Mouse (Mus musculus) liver, postnatal 0 days (tissue): ENCODE results near the gene Zfp865. TPM values are rescaled to one million over a fixed set of nuclear protein-coding genes. Genes with fewer than 3 reads are reported as not detected.

ENCODE experiments used
- ATAC-seq: fragments of 200-750 bp; cut with Nextera tagmentation; 2 replicates; pipeline ENCODE4 v1.8.0; 2017; ENCODE audit warnings: mild to moderate bottlenecking, moderate library complexity
- DNase-seq: peaks from one replicate; pipeline ENCODE4 v3.0.0-alpha.2; 2016
- H3K27ac ChIP-seq: fragments of 300-500 bp; sonication (generic); 2 replicates; pipeline ENCODE4 v1.5.1; 2014; ENCODE audit warnings: antibody characterized with exemption, moderate library complexity, mild to moderate bottlenecking, low read depth
- H3K27me3 ChIP-seq: fragments of 300-500 bp; sonication (generic); 2 replicates; pipeline ENCODE4 v1.6.1; 2014; ENCODE audit warnings: low read length, control low read depth, mixed read lengths; ENCODE audit not compliant: insufficient read depth
- H3K36me3 ChIP-seq: fragments of 300-500 bp; sonication (generic); replicated peaks from 2 replicates; pipeline ENCODE4 v1.6.1; 2014; ENCODE audit warnings: mild to moderate bottlenecking, control low read depth, low read length, moderate library complexity, mixed read lengths; ENCODE audit not compliant: insufficient read depth
- H3K4me1 ChIP-seq: fragments of 300-500 bp; sonication (generic); 2 replicates; pipeline ENCODE4 v1.6.1; 2014; ENCODE audit warnings: antibody characterized with exemption, mild to moderate bottlenecking, control low read depth; ENCODE audit not compliant: insufficient read depth
- H3K4me2 ChIP-seq: fragments of 300-500 bp; sonication (generic); 2 replicates; pipeline ENCODE4 v1.6.1; 2014; ENCODE audit warnings: low read depth, mild to moderate bottlenecking, low read length, moderate library complexity, mixed read lengths
- H3K4me3 ChIP-seq: fragments of 300-500 bp; sonication (generic); 2 replicates; pipeline ENCODE4 v1.5.1; 2014; ENCODE audit warnings: low read depth, low read length
- H3K9ac ChIP-seq: fragments of 300-500 bp; sonication (generic); replicated peaks from 2 replicates; pipeline ENCODE4 v1.6.1; 2014; ENCODE audit warnings: mild to moderate bottlenecking, moderate library complexity
- H3K9me3 ChIP-seq: fragments of 300-500 bp; sonication (generic); 2 replicates; pipeline ENCODE4 v1.6.1; 2016; ENCODE audit warnings: mild to moderate bottlenecking, control low read depth, low read length, mixed read lengths
- CTCF ChIP-seq: sonication (generic); IDR thresholded peaks from 2 replicates; pipeline ENCODE4 v1.5.1; 2016; ENCODE audit warnings: antibody characterized with exemption, low read depth
- EP300 ChIP-seq: IDR thresholded peaks from 2 replicates; pipeline ENCODE4 v1.6.1; 2016; ENCODE audit warnings: antibody characterized with exemption, low read depth, mild to moderate bottlenecking
- WGBS: fragments of 180-500 bp; shearing (Covaris S2); extraction: QIAGEN DNeasy Blood & Tissue Kit; methylation state at CpG from one replicate; pipeline ENCODE4 v1.1.7; 2014; ENCODE audit not compliant: insufficient replicate concordance; 5-methylcytosine and 5-hydroxymethylcytosine counted together
- polyA plus RNA-seq: library from polyadenylated mRNA; unstranded; fragments of >200 nt; fragmentation: Nextera tagmentation; extraction: Ambion mirVana; gene quantifications from 2 replicates; pipeline ENCODE4 v1.2.1, GENCODE M21; 2015

The Zfp865 gene
- polyA plus RNA-seq, 1 experiment from 2014 or later = 1.3 TPM

DNA sequence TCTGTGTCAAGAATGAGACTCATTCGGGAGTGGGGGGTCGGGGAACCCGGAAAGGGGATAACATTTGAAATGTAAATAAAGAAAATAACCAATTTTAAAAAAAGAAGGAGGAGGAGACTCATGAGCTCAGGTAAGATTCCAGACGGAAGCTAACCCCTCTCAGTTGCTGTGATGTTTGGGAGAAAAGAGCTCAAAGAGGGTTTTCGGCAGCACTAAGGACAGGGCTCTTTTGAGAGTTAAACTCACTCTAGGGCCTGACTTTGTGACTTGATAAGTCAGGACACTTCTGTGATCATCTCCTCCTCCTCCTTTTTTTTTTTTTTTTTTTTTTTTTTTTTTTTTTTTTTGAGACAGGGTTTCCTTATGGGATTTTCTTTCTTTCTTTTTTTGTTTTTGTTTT is 18.8 kb downstream of the Zfp865 start:
- Histone ChIP-seq H3K4me2 (peak overlapping the region; percentile 69), H3K9ac (peak overlapping the region; percentile 68), H3K27ac (peak overlapping the region; percentile 94; the same call in 1 of the 2 replicates), H3K27me3 (no peaks in the 10 kb centered on the region), H3K4me1 (peaks cover 14% of the 10 kb centered on the region), H3K4me3 (peak overlapping the region; percentile 67), H3K36me3 (no peaks in the 10 kb centered on the region; the same call in 1 of the 2 replicates), H3K9me3 (no peaks in the 10 kb centered on the region)
- ATAC-seq (no peak), DNase-seq (no peak)
- TF ChIP-seq EP300 (no peak), CTCF (no peak)
- 26% methylated on average over 5 of the region's 5 CpGs for WGBS

DNA sequence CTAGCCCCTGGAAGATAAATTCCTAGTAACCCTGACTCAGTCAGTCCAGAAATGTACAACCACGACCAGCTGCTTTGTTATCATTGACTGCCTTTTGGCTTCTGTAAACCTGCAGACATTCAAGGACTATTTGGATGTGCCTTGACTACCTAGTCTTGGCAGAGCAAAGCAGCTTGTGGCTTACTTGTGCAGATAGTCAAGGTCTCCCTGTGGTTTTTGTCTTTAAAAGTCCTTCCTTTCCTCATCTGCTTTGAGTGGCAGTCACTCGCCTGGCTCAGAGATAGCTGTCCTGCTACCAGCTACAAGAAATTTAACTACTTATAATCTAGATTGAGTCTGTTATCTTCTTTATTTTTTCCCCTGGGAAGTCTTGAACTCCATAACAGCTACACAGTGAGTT is 24.8 kb downstream of the Zfp865 start:
- no peaks in the 10 kb centered on the region for H3K27me3 ChIP-seq

DNA sequence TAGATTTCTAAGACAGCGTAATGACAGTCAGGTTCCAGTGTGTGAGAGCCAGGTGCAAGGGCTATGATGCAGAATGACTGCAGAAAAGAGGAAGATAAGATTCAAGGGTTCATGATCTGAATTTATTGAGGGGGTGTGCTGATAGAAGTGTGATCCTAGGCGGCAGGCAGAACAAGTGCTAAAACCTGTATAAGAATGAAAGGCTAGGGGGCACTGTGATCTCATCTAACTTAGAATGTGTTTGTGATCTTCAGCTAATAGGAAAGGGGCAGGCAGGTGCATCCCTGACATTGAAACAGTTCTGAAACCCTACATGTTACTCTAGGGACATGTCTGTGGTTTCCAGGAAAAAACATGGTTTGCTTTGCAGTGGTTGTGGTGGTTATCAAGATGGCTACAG is 25.9 kb downstream of the Zfp865 start:
- H3K27ac ChIP-seq = no peak overlapping the region
- ATAC-seq (no peak), DNase-seq (no peak)
- TF ChIP-seq EP300 (no peak), CTCF (peak; percentile 36; the same call in 1 of the 2 replicates)
- H3K27me3 ChIP-seq = peaks cover 7% of the 10 kb centered on the region; the same call in 1 of the 2 replicates
- no peak overlapping the region for H3K4me3 ChIP-seq
- peaks cover 4% of the 10 kb centered on the region for H3K4me1 ChIP-seq
- no peaks in the 10 kb centered on the region for H3K36me3 ChIP-seq
- no peak overlapping the region for H3K4me2 ChIP-seq
- no peaks in the 10 kb centered on the region for H3K9me3 ChIP-seq
- WGBS = 60% methylated on average over 2 of the region's 2 CpGs
- no peak overlapping the region for H3K9ac ChIP-seq

More for the DNA sequence above, 24.8 kb downstream of the Zfp865 start:
- ATAC-seq = no peak
- TF ChIP-seq EP300 (no peak), CTCF (no peak)
- no peak overlapping the region for H3K4me2 ChIP-seq
- no peak overlapping the region for H3K9ac ChIP-seq
- H3K27ac ChIP-seq = no peak overlapping the region
- DNase-seq = no peak
- no peaks in the 10 kb centered on the region for H3K4me1 ChIP-seq
- H3K4me3 ChIP-seq = no peak overlapping the region
- no peaks in the 10 kb centered on the region for H3K9me3 ChIP-seq
- H3K36me3 ChIP-seq = no peaks in the 10 kb centered on the region
- WGBS = 42% methylated on average over 2 of the region's 2 CpGs

DNA sequence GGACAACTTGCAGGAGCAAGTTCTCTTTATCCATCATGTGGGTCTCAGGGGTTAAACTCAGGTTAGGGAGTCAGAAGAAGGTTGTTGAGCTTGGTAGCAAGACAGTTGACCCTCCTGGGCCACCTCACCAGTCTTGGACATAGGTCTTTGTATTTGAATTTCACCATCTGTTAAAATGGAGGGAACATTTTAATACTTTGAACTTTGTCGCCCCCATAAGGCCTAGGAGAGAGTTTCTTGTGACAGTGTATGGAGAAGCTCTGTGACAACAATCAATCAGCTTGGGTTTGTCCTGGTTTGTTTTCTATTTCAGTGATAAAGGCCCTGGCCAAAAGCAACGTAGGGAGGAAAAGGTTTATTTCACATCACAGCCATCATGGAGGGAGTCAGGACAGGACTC is 27.1 kb downstream of the Zfp865 start:
- Histone ChIP-seq H3K9ac (no peak overlapping the region), H3K36me3 (no peaks in the 10 kb centered on the region), H3K4me2 (no peak overlapping the region), H3K9me3 (no peaks in the 10 kb centered on the region), H3K4me3 (no peak overlapping the region), H3K4me1 (peaks cover 10% of the 10 kb centered on the region), H3K27ac (no peak overlapping the region), H3K27me3 (peaks cover 19% of the 10 kb centered on the region)
- WGBS = 12% methylated on average over 2 of the region's 2 CpGs
- ATAC-seq (no peak), DNase-seq (no peak)
- no peak for TF ChIP-seq EP300
- TF ChIP-seq CTCF = peak; percentile 61

DNA sequence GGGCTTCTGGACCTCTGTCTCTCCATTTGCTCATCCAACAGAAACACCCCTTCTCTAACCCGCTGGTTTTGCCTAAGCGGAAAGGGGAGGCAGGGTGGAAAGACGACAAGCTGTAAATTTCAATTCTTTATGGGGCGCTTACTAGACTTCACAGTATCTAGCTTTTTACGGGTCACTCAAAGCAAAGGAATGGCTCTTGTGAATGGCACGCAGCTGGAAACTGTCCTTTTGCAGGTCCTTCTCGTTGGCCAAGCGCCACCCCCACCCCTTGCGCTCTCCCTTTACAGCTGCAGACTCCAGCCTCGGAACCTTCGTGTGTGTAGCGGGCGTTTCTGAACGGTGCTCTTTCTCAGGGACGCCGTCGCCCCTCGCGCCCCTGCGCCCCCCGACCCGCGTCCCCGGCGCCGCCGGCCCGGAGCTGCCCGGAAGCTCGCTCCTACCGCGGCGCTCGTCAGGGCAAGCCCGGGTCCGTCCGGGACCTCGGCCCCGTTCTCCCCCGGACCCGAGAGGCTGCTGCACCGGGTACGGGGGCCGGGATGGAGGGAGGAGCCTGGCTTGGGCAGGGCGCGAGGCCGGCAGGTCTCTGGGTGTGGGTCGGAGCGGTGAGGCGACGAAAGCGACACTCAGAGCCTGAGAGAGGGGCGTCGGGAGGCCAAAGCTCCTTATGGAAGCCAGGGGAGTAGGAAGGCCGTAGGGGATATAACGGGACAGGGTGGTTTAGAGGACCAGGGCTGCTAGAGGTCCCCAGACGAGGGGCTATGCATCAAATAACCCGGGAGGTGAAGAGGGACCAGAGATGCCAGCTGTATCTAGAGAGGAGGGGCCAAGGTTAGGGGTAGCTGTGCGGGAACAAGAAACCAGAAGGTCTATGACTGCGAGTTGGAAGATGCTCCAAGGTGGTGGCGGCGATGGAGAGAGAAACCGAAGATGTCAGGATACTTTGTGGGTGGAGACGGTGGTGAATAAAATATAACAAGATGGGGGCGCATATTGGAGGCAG is 31.3 kb downstream of the Zfp865 start, which contains the start of gene Zfp580:
TSS of gene Zfp580 (plus strand) at position 346 of the 1,000 bp plus-strand sequence.
- under 1% methylated on average over 65 of the region's 65 CpGs for WGBS
- DNase-seq = peak; percentile 70
- H3K36me3 ChIP-seq = no peaks in the 10 kb centered on the region
- H3K27ac ChIP-seq = peak within 1 kb of the TSS; percentile 51; the same call in 1 of the 2 replicates
- peaks cover 20% of the 10 kb centered on the region for H3K4me1 ChIP-seq
- H3K9me3 ChIP-seq = no peaks in the 10 kb centered on the region
- H3K4me3 ChIP-seq = peak within 1 kb of the TSS; percentile 68
- H3K9ac ChIP-seq = peak within 1 kb of the TSS; percentile 77
- H3K4me2 ChIP-seq = peak within 1 kb of the TSS; percentile 81
- TF ChIP-seq CTCF = no peak
- no peak for TF ChIP-seq EP300
- peak; percentile 88 for ATAC-seq
- peaks cover 61% of the 10 kb centered on the region for H3K27me3 ChIP-seq

DNA sequence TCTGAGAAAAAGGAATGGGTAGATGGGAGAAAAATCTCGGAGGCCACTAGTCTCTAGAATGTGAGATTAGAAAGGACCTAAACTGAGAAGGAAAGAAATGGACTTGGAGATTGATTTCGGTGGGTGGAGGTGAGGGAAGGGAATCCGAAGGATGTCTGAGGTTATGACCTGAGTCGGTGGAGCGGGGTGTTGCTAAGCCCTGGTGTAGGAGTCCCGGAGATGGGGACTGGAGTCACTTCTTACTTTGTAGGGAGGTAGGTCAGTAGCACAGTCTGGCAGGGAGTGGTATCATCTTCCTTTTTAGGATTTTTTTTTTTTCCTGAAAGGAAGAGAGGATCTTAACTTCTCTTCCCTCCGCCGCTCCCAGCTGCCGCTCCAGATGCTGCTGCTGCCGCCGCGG is 32.3 kb downstream of the Zfp865 start:
- peaks cover 25% of the 10 kb centered on the region for H3K4me1 ChIP-seq

More for the DNA sequence above, 32.3 kb downstream of the Zfp865 start:
- Histone ChIP-seq H3K9ac (0 out of 2 replicates have a peak overlapping the region, but pooled peaks have one; percentile 13), H3K27ac (no peak overlapping the region), H3K36me3 (no peaks in the 10 kb centered on the region), H3K4me3 (peak overlapping the region; percentile 68), H3K9me3 (no peaks in the 10 kb centered on the region), H3K4me2 (peak overlapping the region; percentile 81), H3K27me3 (peaks cover 70% of the 10 kb centered on the region)
- 6% methylated on average over 12 of the region's 12 CpGs for WGBS
- ATAC-seq = no peak
- TF ChIP-seq EP300 = no peak
- no peak for TF ChIP-seq CTCF
- no peak for DNase-seq
